In genomic region chr6:97278878-97279277, GRCm38 (mm10) we compare ENCODE assay signal across 15 mouse cellular contexts. TPM values are rescaled to one million over a fixed set of nuclear protein-coding genes. Genes with fewer than 3 reads are reported as not detected.
DNase-seq lines count a peak whose midpoint lies in the region; ATAC-seq lines count a peak whose summit lies in the region.
"Had no signal": no experiment of that assay in that cellular context is flagged by ENCODE, and none has a peak within 500 bp of the region (broad histone marks: within the 10 kb centered on the region; RNA-seq: fewer than 3 reads in every experiment).

No protein-coding gene starts in this region.

- DNase-seq in heart, embryonic 10.5 days (ENCODE audit: low spot score): no peak
- DNase-seq in heart, adult 8-10 months (ENCODE audit: low spot score): no peak
- peak; percentile 20 for DNase-seq in R1 (ENCODE audit: low read depth, low spot score)
- DNase-seq in kidney, adult 18-20 months: peak; percentile 60
- DNase-seq in midbrain, embryonic 14.5 days: no peak
- no peak for DNase-seq in thymus, adult 18-20 months
- no peak for DNase-seq in layer of hippocampus, postnatal 10 days (ENCODE audit: low spot score in 2 of 2)
- DNase-seq: right cerebral cortex, postnatal 14 days had no signal

- no peak overlapping the region for H3K4me3 ChIP-seq in heart, embryonic 10.5 days
- no peak overlapping the region for H3K4me3 ChIP-seq in lung, embryonic 15.5 days
- H3K4me3 ChIP-seq in midbrain, embryonic 14.5 days (replicated peaks; ENCODE audit: low read depth, low read length): no peak overlapping the region

- peak overlapping the region; percentile 53; the same call in 1 of the 2 replicates for H3K4me2 ChIP-seq in lung, embryonic 15.5 days
- no peak overlapping the region for H3K4me2 ChIP-seq in midbrain, embryonic 14.5 days (ENCODE audit: low read length)

- H3K9ac ChIP-seq in lung, embryonic 15.5 days: no peak overlapping the region
- no peak overlapping the region for H3K9ac ChIP-seq in midbrain, embryonic 14.5 days (replicated peaks; ENCODE audit: low read length)
- H3K9ac ChIP-seq: forebrain, embryonic 12.5 days; hindbrain, embryonic 12.5 days had no signal

- no peak for ATAC-seq in lung, embryonic 15.5 days (ENCODE audit: borderline replicate concordance, extremely low read depth, low FRiP score, low TSS enrichment)
- no peak for ATAC-seq in midbrain, embryonic 14.5 days (ENCODE audit: low FRiP score, low TSS enrichment)

- no peaks in the 10 kb centered on the region for H3K9me3 ChIP-seq in heart, embryonic 10.5 days
- H3K9me3 ChIP-seq in lung, embryonic 15.5 days: no peaks in the 10 kb centered on the region
- H3K9me3 ChIP-seq in midbrain, embryonic 14.5 days (ENCODE audit: control insufficient read depth, low read length): no peaks in the 10 kb centered on the region
- H3K9me3 ChIP-seq: forebrain, embryonic 12.5 days; hindbrain, embryonic 12.5 days; neural tube, embryonic 15.5 days had no signal

- H3K36me3 ChIP-seq in heart, embryonic 10.5 days: 0 out of 2 replicates have a peak, but pooled peaks cover 2% of the 10 kb centered on the region
- H3K36me3 ChIP-seq in lung, embryonic 15.5 days: no peaks in the 10 kb centered on the region
- H3K36me3 ChIP-seq in midbrain, embryonic 14.5 days (ENCODE audit: control insufficient read depth, insufficient read depth, low read length): no peaks in the 10 kb centered on the region
- H3K36me3 ChIP-seq: hindbrain, embryonic 12.5 days; neural tube, embryonic 15.5 days had no signal

- 0 out of 2 replicates have a peak overlapping the region, but pooled peaks have one; percentile 47 for H3K27ac ChIP-seq in heart, embryonic 10.5 days
- H3K27ac ChIP-seq in lung, embryonic 15.5 days: no peak overlapping the region
- H3K27ac ChIP-seq in midbrain, embryonic 14.5 days (replicated peaks; ENCODE audit: low read depth, low read length): no peak overlapping the region
- H3K27ac ChIP-seq: forebrain, embryonic 12.5 days; hindbrain, embryonic 12.5 days; neural tube, embryonic 15.5 days had no signal

- no peaks in the 10 kb centered on the region for H3K27me3 ChIP-seq in heart, embryonic 10.5 days (ENCODE audit: insufficient read depth, poor library complexity, severe bottlenecking)
- H3K27me3 ChIP-seq in lung, embryonic 15.5 days: no peaks in the 10 kb centered on the region; the same call in 1 of the 2 replicates
- H3K27me3 ChIP-seq in midbrain, embryonic 14.5 days (ENCODE audit: control insufficient read depth, insufficient read depth, low read length): 0 out of 2 replicates have a peak, but pooled peaks cover 3% of the 10 kb centered on the region
- H3K27me3 ChIP-seq: neural tube, embryonic 15.5 days; Patski had no signal

- H3K4me1 ChIP-seq in heart, embryonic 10.5 days: peaks cover 27% of the 10 kb centered on the region
- H3K4me1 ChIP-seq in lung, embryonic 15.5 days: peaks cover 24% of the 10 kb centered on the region
- peaks cover 6% of the 10 kb centered on the region; the same call in 1 of the 2 replicates for H3K4me1 ChIP-seq in midbrain, embryonic 14.5 days (ENCODE audit: control insufficient read depth, insufficient read depth, low read length)

- WGBS in heart, embryonic 10.5 days: 41% methylated on average over 6 of the region's 6 CpGs
- WGBS in lung, embryonic 15.5 days: 41% methylated on average over 6 of the region's 6 CpGs
- WGBS in midbrain, embryonic 14.5 days: 40% methylated on average over 6 of the region's 6 CpGs

RNA-seq across cellular contexts. Expression of gene Lmod3, which starts 26.3 kb away (rescaled TPM):
- 10.5 and 17.5 TPM in 2 replicates for polyA plus RNA-seq in heart, embryonic 10.5 days (2016; fragmentation: Nextera tagmentation; extraction: Ambion mirVana)
- total RNA-seq in heart, adult 8-10 months (2022): 10 to 100 TPM; 66.2 to 86.5 (median 72.0) TPM
- 0.30 and 0.42 TPM in 2 replicates for polyA plus RNA-seq in lung, embryonic 15.5 days (2015; fragmentation: Nextera tagmentation; extraction: Ambion mirVana)
- not detected in 2 replicates for polyA plus RNA-seq in midbrain, embryonic 14.5 days (2014; fragmentation: Nextera tagmentation; extraction: Ambion mirVana)
- total RNA-seq in layer of hippocampus, postnatal 10 days (2021): under 1 TPM in 1 of 2 experiments, not detected in 1; 0.16 TPM
- total RNA-seq: left cerebral cortex, postnatal 25 days had no signal
- polyA plus RNA-seq: midbrain, embryonic 16.5 days; Patski had no signal

Comparison
In these comparisons a context has a peak if more than half of its experiments do, and no peak if none do; other contexts are left out.
1. DNase-seq: peak in R1 (single experiment) and kidney, adult 18-20 months (single experiment); none in heart, embryonic 10.5 days (single experiment), heart, adult 8-10 months (single experiment), midbrain, embryonic 14.5 days (single experiment), thymus, adult 18-20 months (0 of 2) and layer of hippocampus, postnatal 10 days (0 of 2).